Mouse (Mus musculus): ENCODE measurements at regions not wholly inside any gene's neighbourhood (a gene's known extent, or its start where the extent isn't known, plus 50 kb on each side); places are given as distances from the start of the nearest gene placed in this dataset.

GRCm38 (mm10) chr12:73830122-73830521, 71.1 kb upstream of the Hif1a start:
- DNase-seq = no peak

DNA sequence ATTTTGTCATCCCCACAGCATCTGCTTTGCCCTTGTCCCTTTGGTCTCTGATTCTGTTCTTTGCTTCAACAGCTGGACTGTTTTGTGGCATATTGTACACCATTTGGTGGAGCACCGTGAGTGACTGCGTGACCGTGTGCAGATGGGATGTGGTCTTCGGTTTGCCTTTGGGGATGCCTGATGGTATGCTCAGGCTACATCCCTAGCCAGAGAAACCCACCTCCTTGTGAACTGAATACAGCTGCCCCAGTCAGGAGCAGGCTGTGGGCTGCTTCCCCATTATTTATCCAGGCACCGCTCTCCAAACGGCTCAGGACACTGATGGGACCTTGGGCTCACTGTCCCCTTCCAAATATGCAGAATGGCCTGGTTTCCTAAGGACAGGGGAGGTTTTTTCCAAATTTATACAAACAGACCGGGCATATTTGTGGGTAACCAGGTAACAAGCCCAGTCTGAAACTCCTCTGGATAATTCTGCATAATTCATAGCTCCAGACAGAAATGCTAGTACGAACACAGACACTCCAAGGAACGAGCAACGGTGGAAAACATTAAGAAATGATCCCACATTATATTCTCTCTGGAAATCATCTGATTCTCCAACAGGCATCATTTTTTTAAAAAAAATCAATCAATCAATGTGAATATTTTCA, 70.5 kb upstream of the Hif1a start:
- no peak for DNase-seq

DNA sequence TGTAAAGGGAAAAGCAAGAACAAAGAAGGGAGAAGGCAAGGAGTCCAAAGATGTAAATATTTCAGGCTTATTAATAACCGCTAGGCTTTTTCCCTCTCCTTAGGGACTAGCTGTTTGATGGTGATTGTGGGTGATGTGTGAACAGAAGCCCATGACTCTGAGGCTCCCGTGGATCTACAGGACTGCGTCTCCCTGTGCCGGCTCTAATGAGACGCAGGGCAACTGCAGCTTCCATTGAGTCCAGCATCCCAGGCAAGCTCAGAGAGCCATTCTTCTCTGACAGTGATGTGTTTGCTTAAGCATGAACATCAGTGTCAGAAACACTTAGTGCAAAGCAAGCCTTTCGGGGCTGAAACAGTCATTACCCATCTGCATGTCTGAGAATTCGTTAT, 70.0 kb upstream of the Hif1a start:
- DNase-seq = no peak

DNA sequence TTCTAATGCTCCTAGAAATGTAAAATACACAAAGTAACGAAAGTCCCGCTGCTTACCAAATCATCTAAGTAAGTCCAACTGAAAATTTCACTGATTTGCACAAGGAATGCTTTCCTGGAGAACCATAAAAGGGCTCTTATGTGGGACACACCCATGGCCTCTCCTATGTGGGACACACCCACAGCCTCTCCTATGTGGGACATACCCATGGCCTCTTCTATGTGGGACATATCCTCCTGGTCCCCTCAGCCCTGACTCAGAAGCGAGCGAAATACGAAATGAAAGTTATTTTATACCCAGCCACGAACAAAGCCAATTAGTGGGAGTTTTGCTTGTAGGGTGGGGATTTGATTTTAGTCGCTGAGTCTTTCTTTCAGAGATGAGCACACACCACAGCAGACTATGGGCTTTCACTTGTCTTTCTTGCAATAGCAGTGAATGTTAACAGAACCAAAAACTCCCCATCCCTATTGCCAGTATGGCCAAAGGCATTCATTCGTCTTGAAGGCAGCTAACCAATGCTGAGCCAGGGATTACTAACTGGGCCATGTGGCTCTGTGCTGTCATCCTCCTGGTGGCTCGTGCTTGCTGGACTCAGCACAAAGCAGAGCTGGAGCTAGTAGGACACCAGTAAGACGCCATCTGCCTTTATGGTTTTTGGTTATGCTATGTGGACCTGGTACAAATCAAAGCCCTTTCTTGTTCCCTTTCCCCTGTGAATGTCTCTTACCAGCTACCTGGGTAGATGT, 69.4 kb upstream of the Hif1a start:
- no peak for DNase-seq

- no peak for DNase-seq
Observed at GRCm38 (mm10) chr12:73832789-73833188, 68.4 kb upstream of the Hif1a start.

DNA sequence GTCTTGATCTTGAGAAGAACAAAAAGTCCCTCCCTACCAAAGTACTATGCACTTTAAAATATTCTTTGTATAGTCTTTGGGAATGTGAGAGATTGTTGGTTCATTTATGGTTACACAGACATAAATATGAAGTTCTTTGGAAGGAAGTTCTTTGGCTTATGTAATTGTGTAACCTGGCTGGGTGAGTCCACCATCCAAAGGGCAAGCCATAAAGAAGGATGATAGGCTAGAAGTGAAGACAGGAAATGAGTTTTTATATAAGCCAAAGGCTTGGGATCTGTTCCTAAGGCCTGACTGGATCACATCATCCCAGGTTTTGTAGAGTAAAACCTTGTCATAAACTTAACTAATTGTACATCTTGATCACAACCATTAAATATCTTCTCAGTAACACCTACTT, 65.0 kb upstream of the Hif1a start:
- no peak for DNase-seq

DNA sequence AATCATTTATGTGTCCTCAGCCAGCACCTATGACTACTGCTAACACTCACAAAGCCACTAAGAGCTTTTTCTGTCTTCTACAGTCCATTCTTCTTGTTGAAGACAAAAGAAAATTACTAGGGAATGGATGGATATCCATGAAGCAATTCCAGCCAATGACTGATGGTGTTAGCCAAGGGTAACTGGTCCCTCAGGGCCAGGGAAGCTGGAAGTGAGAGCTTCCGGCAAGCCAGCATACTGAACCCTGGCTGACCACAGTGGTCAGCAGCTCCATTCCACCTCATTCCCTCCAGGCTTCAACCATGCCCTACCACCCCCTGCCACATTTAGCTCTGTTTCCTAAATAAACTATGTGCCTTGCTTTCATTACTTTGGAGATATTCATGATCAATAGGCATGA, 64.1 kb upstream of the Hif1a start:
- no peak for DNase-seq

DNA sequence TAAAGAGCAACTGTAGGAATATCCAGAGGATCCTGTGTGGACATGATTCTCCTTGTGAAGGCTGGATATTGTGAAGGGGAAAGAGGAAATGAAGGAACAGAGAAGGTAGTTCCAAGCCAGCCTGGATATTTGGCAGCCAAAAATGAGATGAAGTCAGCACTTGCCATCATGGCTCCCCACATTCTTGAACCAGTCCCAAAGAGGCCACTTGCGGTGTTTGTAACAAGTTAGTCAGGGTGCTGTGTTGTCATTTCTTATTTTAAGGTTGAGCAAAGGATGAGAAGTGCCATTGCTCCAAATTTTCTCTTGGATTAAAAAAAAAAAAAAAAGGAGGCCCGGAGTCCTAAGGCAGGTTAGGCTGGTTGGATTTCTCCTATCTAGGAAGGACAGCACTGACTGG, 63.3 kb upstream of the Hif1a start:
- DNase-seq = no peak

DNA sequence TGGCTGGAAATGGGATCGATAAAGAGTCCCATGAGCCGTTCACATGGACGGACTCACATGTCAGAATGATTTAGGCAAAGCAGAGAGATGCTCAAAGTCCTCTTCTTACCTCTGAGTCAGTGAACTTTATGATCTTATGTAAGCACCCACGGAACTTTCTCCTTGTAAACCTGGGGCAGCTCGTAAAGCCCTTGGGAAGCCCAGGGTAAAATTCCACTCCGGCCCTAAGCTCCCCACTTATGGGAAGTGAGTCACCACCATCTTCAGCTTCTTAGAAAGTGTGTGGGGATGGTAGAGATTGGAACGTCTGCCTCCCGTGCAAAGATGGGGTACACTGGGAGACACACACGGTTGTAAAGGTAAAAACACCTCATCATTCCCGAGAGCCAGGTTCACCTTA, 62.8 kb upstream of the Hif1a start:
- DNase-seq = no peak

GRCm38 (mm10) chr12:73842000-73842675, 59.0 kb upstream of the Hif1a start:
- peak; percentile 8 to 20 for DNase-seq

DNA sequence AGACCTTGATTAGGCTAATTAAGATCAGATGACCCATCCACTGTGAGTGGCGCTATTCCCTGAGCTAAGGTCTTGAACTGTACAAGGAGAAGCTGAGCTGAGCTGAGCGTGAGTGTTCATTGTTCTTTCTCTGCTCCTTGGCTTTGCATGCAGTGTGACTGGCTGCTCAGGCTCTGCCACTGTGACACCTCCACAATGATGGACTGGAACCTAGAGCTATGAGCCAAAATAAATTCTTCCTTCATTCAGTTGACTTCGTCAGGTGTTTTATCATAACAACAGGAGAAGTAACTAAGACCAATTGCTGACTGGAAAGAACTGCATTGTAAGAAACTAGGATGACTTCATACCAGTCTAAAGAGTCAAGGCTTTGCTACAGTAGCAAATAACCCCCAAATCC, 56.4 kb upstream of the Hif1a start:
- no peak for DNase-seq

DNA sequence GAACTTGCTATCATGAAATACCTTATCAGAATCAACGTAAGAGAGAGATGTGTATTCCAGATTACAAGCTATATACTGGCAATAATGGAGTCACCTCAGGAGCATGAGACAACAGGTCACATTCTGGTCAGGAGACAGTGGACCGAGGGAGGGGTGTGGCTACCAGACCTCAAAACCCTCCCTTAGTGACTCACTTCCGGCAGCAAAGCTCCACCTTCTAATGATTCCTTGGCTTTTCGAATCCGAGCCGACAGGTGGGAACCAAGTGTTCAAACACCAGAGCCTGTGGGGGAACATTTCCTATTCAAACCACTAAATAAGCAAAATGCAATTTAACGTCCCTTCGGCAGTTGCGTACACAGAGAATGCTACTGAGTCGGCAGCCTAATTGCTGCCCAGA, 54.5 kb upstream of the Hif1a start:
- no peak for DNase-seq

- no peak for DNase-seq
Observed at GRCm38 (mm10) chr12:73847336-73847735, 53.8 kb upstream of the Hif1a start.

DNA sequence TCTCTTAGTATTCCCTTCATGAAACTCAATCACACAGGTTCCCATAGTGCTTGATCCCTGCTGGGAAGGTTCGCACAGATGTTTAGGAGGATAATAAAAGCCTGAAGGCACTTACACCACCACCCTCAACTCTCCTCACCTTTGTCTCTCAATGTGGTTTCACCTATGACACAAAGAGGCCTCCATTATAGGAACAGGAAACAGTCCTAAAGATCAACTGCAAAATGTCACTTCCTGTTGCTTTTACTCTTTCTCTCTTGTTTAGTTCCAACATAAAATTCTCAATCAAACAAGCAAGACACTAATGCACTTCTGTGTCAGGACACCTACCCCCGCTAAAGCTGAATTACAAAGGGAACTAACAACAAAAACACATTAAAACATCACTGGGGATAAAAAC, 50.3 kb upstream of the Hif1a start:
- DNase-seq = no peak
